Mouse (Mus musculus) brain, embryonic 14.5 days (tissue): ENCODE results near the gene Tor1aip2.

Experiments used
- CTCF ChIP-seq: fragments of 200-500 bp; IDR thresholded peaks from 2 replicates; pipeline ENCODE4 v1.5.1; 2012; ENCODE audit warnings: inconsistent platforms, mild to moderate bottlenecking, moderate library complexity, borderline replicate concordance; ENCODE audit not compliant: insufficient read depth, insufficient read length; ENCODE audit errors: extremely low read depth
- POLR2A ChIP-seq: fragments of 200-500 bp; IDR thresholded peaks from 2 replicates; pipeline ENCODE4 v1.6.1; 2012; ENCODE audit warnings: mild to moderate bottlenecking, inconsistent platforms, borderline replicate concordance; ENCODE audit not compliant: poor library complexity, insufficient read depth, insufficient read length, severe bottlenecking; ENCODE audit errors: extremely low read depth

DNA sequence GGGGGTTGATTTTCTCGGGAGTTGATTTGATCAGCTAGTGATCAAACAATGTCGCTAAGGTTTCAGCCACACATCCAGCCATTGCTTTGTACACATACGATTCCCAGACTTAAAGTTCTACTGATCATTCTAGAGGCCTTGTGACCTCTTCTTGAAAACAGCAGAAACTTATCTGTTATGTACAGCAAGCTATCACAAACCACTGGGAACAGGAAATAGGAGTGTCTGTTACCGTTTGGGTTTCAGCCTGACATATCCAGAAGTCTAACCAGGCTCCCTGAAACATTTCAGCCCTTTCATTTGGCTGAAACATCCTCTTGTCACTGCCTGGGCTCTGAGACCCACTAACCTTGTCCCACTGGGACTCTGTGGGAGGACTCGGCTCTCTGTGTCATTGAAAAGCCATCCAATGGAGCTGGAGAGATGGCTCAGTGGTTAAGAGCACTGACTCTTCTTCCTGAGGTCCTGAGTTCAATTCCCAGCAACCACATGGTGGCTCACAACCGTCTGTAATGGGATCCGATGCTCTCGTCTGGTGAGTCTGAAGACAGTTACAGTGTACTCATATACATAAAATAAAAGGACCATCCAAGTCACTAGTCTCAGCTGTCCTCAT lies 78.8 kb downstream of the Tor1aip2 start:
- TF ChIP-seq CTCF (no peak), POLR2A (no peak)
